Comparison of ENCODE assay signal across 30 mouse cellular contexts in the genomic region with DNA sequence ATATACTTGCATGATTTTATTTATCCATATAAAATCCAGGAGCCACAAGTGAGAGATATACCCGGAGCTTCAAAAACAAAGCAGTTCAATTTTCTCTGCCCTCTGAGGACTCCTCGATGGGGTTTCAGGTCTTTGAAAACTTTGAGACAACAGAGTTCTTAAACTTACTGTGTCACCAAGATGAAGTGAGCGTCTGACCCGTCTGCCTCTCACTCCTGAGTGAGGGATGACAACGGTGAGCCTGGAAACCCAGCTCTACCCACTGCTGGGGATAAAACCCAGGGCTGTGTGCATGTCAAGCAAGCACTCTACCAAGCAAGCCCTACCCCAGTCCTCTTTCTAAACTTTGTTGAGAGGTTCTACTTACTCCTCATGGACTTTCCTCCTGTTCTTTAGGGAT. TPM values are rescaled to one million over a fixed set of nuclear protein-coding genes. Genes with fewer than 3 reads are reported as not detected.
"Had no signal": no experiment of that assay in that cellular context is flagged by ENCODE, and none has a peak within 500 bp of the region (broad histone marks: within the 10 kb centered on the region; RNA-seq: fewer than 3 reads in every experiment).

No protein-coding gene starts in this region.

- H3K36me3 ChIP-seq: embryonic facial prominence, embryonic 10.5 days; embryonic facial prominence, embryonic 12.5 days; embryonic facial prominence, embryonic 13.5 days; embryonic facial prominence, embryonic 15.5 days; forebrain, embryonic 10.5 days; forebrain, embryonic 12.5 days; forebrain, embryonic 15.5 days had no signal

- H3K27ac ChIP-seq: embryonic facial prominence, embryonic 10.5 days; embryonic facial prominence, embryonic 12.5 days; embryonic facial prominence, embryonic 13.5 days; embryonic facial prominence, embryonic 15.5 days; forebrain, embryonic 10.5 days; forebrain, embryonic 12.5 days; forebrain, embryonic 13.5 days; forebrain, embryonic 15.5 days; gastrocnemius, adult 2 months; heart, adult 2 months had no signal

- ATAC-seq: forebrain, embryonic 14.5 days; forebrain, embryonic 16.5 days; forebrain, postnatal 0 days had no signal

- DNase-seq: cerebellum, adult 2 months; cerebellum, adult 8-10 months; cerebellum, adult 9-10 months; cerebellum, adult 9-11 months; cerebellum, postnatal 10 days; cerebellum, postnatal 14 days; cerebellum, postnatal 25 days; cerebellum, postnatal 36 days; embryo, embryonic 11 days; forebrain, postnatal 0 days; gastrocnemius, adult 2 months; gastrocnemius, postnatal 10 days; gastrocnemius, postnatal 14 days; gastrocnemius, postnatal 25 days; gastrocnemius, postnatal 36 days; heart, adult 18-20 months; heart, adult 2 months had no signal

- H3K4me3 ChIP-seq: embryonic facial prominence, embryonic 10.5 days; embryonic facial prominence, embryonic 12.5 days; embryonic facial prominence, embryonic 13.5 days; embryonic facial prominence, embryonic 15.5 days; erythroblast, embryonic 14.5 days; forebrain, embryonic 10.5 days; forebrain, embryonic 12.5 days; forebrain, embryonic 13.5 days; forebrain, embryonic 15.5 days; gastrocnemius, adult 2 months; heart, adult 2 months had no signal

- H3K27me3 ChIP-seq: embryonic facial prominence, embryonic 12.5 days; embryonic facial prominence, embryonic 13.5 days; embryonic facial prominence, embryonic 15.5 days; forebrain, embryonic 12.5 days; forebrain, embryonic 13.5 days; forebrain, embryonic 15.5 days had no signal

- H3K9me3 ChIP-seq: embryonic facial prominence, embryonic 10.5 days; embryonic facial prominence, embryonic 12.5 days; embryonic facial prominence, embryonic 13.5 days; embryonic facial prominence, embryonic 15.5 days; forebrain, embryonic 10.5 days; forebrain, embryonic 12.5 days; forebrain, embryonic 13.5 days; forebrain, embryonic 15.5 days had no signal

- H3K9ac ChIP-seq: embryonic facial prominence, embryonic 12.5 days; embryonic facial prominence, embryonic 13.5 days; embryonic facial prominence, embryonic 15.5 days; forebrain, embryonic 12.5 days; forebrain, embryonic 13.5 days; forebrain, embryonic 15.5 days; forebrain, postnatal 0 days had no signal

- H3K4me1 ChIP-seq: embryonic facial prominence, embryonic 12.5 days; embryonic facial prominence, embryonic 13.5 days; embryonic facial prominence, embryonic 15.5 days; forebrain, embryonic 12.5 days had no signal

- H3K4me2 ChIP-seq: embryonic facial prominence, embryonic 12.5 days; embryonic facial prominence, embryonic 13.5 days; embryonic facial prominence, embryonic 15.5 days; forebrain, embryonic 12.5 days; forebrain, embryonic 13.5 days; forebrain, embryonic 15.5 days had no signal

RNA-seq across cellular contexts. Expression of a gene that starts 49.0 kb away (rescaled TPM):
- total RNA-seq: common myeloid progenitor, adult 5-6 weeks; granulocyte monocyte progenitor cell, adult 5-6 weeks had no signal
